Mouse (Mus musculus): ENCODE measurements at regions not wholly inside any gene's neighbourhood (a gene's known extent, or its start where the extent isn't known, plus 50 kb on each side); places are given as distances from the start of the nearest gene placed in this dataset.

GRCm38 (mm10) chr11:18734904-18735664, 283.7 kb downstream of the Meis1 start:
- TF ChIP-seq CTCF (IDR thresholded peaks at IDR 0.05; ENCODE audit: low read depth) (no peak), EP300 (IDR thresholded peaks at IDR 0.05; ENCODE audit: low read depth) (no peak)
